Mouse (Mus musculus): ENCODE measurements around the gene Nim1k.

The Nim1k gene

DNA sequence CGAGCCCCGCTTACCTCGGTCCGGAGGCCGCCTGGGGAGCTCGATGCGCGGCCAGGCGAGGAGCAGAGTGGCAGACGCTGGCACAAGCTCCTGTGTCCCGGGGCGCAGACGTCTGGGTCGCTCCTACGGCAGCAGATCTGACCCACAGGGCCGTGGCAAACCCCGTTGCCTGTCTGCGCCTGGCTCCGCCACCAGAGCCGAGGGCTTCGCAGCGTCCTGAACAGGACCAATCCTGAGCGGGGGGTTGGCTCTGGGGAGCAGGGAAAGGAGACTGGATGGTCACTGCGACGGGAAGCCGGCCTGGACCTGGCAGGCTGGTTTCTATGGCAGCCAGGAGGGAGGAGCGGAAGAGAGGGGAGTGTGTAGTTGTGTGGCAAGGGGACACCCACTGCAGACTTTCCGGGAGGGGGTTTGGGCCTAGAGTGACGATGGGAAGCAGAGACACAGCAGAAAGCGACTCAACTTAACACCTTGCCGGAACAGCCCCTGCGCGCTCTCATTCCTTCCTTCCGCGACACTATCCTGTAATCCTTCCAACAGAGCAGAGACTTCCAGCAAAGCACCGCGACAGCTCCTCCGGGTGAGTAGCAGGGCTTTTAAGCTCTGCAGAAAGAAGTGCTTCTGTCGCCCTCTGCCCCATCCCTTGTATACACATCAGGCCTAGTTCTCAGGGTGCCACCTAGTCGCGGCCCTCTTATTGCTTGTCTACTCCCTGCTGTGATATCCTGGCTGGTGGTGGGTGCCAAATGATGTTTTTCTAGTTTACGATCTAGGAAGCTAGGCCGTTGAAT is at the start of gene Nim1k:
TSS of gene Nim1k (minus strand) at position 202 of the 791 bp plus-strand sequence.
- DNase-seq (ENCODE audit: low read depth), result no peak

DNA sequence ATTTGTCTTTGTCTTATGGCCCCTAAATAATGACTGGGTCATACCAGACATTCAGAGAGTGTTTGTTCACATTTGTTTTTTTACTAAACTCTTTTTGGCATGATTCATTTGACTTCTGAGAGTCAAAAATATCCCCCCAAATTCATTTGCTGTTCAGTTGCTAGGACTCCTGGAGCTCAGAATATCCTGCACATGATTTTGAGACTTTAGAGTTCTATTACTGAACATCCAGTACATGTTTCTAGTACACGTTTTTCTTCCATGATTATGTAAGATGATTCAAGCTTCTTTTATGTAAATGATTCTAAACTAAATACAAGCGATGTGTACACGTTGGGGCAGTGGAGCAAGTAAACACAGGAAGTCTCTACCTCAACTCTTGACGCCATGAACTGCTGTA is 42.0 kb upstream of the Nim1k start:
- DNase-seq (ENCODE audit: low read depth), result no peak

DNA sequence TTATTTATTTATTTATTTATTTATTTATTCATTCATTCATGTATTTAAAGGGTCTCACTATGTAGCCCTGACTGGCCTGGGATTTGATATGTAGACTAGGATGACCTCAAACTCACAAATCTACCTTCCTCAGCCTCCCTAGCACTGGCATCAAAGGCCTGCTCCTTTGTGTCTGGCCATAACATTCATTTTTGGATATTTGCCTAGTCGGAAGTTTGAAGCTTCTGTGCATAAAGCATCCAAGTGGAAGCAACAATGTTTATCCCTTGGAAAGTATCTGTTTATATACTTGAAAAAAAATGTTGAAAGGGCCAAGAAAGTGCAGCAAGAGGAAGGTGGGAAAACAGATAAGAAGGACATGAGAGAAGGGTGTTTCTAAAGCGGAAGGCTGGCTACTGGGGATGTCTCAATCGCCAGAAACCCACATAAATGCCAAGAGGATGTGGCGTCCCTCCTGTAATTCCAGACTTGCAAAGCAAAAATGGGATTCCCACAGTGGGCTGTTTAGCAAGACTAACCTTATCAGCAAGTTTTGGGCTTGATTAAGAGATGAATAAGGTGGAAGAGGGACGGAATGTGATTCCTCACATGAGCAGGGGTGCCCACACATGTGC is 37.2 kb upstream of the Nim1k start:
- no peak for DNase-seq (ENCODE audit: low read depth)

DNA sequence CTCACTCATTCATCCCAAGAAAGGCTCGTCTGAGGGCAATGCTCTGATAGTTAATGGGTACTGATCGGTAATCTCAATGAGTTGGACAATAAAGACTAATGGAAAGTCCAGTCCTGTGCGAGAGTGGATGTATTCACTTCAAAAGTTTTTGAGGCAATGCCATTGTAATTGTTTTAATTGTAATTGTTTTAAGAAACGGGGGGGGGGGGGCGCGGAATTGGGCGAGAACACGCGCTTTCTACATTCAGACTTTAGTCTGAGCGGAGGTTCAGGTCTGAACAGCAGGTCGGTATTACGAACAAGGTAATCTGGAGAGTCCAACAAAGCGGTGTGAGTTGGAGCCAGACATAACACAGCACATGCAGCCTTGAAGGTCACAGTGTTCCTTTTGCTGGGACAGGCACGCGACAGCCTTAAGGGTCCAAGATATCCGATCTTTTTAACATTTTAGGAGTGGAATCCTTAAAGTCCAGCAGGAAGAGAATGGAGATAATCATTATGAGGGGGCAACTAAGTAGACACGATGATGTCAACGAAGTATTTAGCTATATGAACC is 36.0 kb upstream of the Nim1k start:
- DNase-seq (ENCODE audit: low read depth), result no peak

DNA sequence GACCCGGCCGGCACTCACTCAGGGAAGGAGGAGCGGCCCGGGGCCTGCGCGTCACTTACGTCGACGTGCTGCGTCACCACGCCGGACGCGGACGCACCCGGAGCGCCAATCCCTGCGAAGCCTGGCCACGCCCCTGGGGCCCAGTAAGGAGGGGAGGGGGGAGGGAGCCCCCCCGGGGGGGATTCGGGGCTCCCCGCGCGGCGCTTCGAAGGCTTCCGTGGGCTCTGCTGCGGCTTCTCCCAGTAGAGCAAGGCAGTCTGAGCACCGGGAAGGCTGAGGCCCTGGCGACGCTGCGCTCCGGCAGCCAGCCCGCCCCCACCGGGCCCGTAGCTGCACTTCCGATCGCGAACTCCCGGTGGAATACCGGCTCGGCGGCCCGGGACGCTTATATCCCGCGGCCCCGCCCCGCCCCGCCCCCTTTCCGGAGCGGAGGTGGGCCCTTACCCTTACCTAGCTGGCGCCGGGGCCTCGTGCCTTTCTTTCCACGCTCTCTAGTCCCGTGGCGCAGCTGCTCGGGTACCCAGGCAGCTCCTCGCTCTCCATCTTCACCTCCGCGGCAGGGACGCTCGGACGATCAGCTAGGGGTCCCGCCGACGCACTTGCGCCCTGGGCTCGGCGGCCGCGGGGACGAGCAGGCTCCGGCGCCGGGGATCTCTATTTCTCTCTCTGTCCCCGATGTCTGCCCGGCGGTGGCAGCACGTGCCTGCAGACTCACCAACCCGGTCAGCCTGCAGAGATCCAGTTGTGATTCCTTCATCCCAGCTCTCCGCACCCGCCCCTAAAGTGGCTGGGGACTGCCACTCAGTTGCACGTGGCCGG is 35.3 kb upstream of the Nim1k start, which contains the start of gene Zfp131:
TSS of gene Zfp131 (minus strand) at position 129 of the 819 bp plus-strand sequence.
- peak; percentile 85 for DNase-seq (ENCODE audit: low read depth)

DNA sequence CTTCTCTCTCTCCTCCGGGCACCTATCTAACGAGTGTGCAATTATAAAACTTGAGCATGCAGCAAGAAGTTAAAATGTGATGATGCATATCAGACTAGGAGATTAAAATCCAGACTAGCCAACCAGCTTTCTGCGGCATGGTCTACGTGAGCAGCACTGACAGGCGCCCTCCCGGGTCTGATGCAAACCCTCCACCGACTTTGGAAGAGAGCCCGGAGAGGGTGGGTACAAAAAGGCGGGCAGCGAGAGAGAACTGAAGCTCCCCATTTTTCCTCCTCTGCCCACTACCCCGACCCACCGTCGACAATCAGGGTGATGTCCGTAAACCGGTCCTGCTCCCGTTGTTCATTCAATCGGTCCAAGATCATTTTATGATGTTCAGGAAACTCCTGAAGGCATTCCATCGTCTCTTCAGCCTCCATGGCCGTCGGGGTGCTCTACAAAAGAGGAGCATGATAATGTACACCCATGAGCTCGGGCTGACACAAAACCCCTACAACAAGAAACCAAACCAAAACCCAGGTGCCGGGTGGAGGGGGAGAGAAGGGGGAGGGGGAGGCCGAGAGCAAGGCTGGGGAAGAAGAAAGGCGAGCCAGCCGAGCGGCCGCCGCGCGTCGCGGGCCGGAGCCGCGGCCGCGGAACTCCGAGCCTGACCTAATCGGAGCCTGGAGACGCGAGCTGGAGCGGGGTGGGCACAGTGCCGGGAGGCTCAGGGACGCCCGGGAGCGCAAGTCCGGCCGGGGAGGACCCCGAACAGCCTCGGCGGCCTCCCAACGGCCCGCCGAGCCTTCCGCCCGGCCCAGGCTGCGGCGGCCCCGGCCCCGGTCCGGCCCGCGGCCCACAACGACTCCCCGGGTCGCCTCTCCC is 34.4 kb upstream of the Nim1k start:
- DNase-seq (ENCODE audit: low read depth), result peak; percentile 48

DNA sequence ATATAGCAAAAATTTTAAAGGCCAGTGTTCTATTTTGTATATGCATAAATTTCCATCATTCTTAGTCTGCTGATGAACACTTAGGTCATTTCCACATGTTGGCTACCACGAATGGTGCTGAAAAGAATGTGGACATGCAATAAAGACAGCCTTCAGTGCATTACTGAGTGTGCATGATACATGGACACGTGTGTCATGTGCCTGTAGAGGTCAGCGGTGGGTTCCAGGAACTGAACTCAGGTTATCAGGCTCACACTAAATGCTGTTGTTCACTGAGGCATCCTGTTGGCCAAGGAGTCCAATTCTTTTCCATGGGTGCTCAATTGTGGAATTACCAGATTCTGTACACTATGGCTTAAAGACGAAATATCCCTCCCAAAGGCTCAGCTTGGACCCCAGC is 27.9 kb upstream of the Nim1k start:
- DNase-seq (ENCODE audit: low read depth), result no peak

DNA sequence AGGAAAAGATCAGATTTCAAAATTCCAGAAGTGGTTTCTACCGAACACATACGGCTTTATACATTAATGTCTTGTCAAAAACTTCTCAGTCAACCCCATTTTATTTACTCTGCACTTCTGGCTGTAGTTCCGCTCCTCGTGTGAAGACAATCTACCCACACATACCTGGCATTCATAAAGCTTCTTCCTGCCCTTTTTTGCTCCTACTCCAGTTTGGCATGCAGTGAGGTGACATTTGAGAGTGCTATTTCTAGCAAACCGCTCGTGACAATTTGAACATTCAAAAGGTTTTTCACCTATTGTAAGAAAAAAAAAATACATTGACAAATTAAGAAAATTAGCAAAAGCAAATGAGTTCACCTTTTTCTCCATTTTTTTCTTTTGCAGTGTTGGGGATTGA is 12.9 kb upstream of the Nim1k start:
- no peak for DNase-seq (ENCODE audit: low read depth)

DNA sequence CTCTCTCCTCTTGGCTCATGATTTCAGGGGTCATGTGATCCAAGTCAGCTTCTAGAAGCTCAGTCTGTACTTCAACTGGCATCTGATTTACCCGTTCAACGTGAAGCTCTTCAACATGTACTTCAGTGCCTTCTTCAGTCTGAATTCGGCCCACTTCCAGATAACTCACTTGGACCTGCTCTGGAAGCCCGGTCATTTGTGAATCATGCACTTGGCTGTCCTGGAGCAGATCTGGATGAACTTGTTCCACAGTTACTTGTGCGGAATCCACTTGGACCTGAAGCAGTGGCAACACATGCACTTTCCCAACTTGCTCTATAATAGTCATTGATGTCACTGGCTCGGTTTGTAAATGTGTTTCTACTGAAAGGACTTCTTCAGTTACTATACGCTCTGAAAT is 10.8 kb upstream of the Nim1k start:
- DNase-seq (ENCODE audit: low read depth), result no peak

DNA sequence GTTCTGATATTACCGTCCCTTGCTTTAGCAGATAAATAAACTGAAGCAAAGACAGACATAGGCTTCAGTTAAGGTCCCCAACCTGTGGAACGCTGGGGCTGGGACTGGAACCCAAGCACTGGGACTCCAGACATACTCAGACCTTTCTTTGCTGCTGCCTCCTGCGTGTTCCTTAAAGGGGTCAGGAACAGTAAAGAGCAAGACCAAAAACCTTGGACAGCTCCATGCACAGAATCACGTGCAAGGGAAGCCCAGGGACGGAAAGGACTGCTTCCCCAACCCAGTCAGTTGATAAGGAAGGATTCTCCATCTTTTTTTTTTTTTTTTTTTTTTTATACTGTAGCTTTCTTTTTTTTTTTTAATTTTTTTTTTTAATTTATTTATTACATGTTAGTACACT is 1.1 kb upstream of the Nim1k start:
- no peak for DNase-seq (ENCODE audit: low read depth)

DNA sequence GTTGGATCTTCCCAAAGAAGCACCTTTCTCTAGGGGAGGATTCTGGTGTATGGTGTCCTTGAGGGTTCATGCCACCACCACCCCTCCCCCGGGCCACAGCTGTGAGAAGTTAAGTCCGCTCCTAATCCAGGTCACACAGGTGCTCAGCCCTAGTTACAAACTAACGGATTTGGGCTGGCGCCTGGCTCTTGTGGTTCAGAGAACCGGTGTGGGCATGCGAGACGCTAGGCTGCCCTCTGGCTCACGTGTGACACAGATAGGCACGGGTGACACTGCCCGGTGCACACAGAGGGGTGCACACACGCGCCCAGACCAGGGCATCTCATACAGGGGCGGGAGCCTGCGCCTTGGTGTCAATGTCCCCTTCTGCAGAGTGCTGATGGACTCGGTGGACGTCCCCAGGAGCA is 538 bp downstream of the Nim1k start:
- DNase-seq (ENCODE audit: low read depth), result no peak

DNA sequence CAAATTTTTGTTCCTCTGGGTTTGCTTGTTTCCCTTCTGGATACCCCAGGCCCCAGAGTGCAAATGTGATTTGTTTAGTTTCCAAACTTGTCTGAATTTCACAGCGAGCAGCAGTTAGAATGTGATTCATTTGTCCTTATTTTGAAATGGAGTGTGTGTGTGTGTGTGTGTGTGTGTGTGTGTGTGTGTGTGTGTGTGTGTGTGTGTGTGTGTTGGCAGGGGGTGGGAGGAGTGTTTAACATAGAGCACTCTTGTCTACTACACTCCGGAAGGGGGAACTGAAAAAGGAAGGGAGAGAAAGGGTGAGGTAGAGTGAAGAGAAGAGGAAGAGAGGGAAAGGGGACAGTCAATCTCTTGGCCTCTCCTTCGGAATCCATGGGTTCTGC is 1.1 kb downstream of the Nim1k start:
- DNase-seq (ENCODE audit: low read depth), result no peak

DNA sequence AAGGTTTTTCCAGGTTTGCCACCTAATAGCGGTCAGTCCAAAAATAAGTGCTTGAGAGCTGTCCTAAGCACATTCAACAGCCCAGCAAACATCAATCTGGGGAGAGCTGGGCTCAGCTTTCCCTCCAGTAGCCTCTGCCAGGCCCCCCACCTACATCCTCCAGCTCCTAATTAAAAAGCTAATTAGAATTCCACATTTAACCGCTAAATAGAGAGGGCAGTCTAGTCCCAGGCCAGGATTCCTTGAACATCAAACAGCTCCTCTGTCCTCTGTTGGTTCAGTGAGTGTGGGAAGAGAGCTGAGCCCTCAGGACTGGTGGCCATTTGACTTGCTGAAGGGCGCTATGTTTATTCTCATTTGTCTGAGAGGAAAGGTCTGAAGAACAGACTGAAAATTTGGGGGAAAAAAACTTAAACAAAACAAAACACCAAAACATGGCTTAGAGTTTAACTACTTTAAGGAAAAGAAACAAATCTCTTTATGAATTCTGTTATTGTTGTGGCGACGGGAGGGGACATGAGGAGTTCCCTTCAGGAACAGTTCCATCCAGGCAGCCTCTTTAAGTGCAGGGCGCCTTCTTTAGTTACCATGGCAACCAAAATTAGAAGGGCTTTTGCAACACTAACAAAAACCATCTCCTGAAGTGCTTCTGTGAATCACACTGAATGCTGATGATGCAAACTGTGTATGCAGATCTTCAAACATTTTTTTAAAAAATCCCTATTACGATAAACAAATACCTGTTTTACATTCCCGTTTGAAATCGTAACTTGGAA is 1.6 kb downstream of the Nim1k start:
- no peak for DNase-seq (ENCODE audit: low read depth)

DNA sequence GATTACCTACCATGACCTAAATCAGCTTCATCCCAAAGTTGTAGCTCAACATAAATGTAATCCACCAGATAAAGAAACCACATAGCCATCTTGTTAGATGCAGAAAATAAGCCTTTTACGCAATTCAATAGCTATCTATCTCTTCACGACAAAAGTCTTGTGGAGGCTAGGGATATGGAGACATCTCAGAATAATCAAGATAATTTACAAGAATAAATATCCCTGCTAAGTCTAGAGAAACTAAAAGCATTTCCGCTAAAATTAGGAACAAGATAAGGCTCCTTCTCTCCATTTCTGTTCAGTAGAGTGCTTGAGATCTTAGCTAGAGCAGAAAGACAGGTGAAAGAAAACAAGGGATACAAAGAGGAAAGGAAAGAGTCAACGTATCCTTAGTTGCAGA is 8.8 kb downstream of the Nim1k start:
- DNase-seq (ENCODE audit: low read depth), result no peak

DNA sequence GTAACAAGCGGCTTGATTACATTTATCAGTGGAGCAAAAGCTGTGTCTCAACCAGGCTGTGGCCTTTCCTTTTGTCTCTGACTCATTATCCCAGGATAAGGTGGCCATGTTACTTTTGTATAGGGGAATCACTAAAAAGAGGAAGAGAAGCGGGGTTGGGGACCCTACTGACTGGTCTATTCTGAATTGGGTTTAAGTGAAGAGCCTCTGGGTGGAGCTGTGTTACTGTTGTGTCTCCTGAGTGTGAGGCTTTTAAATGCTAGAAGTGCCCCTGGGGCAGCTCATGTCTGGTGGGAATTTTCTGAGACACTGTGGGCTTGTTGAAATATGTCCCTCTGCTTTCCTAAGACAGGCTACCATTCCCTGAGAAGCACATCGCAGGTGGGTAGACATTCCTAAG is 12.2 kb downstream of the Nim1k start:
- DNase-seq (ENCODE audit: low read depth), result no peak

DNA sequence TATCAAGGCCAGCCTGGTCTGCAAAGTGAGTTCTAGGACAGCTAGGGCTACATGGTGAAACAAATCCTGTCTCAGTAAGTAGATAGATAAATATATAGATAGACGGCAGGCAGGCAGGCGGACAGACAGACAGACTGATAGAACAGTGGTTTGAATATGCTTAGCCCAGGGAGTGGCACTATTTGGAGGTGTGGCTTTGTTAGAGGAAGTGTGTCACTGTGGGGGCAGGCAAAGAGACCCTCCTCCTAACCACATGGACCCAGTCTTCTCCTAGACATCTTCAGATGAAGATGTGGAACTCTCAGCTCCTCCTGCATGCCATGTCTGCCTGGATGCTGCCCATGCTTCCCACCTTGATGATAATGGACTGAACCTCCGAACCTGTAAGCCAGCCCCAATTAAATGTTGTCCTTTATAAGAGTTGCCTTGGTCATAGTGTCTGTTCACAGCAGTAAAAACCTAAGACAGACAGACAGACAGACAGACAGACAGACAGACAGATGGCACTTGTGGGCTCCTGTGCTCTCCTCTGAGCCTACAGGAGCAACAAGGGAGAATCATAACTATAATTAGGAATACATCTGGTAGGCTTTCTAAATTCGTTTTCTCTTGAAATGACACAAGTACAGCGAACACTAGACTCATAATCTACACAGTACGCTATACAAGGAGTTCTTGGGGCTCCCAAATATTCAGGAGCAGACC is 12.8 kb downstream of the Nim1k start:
- DNase-seq (ENCODE audit: low read depth), result no peak

DNA sequence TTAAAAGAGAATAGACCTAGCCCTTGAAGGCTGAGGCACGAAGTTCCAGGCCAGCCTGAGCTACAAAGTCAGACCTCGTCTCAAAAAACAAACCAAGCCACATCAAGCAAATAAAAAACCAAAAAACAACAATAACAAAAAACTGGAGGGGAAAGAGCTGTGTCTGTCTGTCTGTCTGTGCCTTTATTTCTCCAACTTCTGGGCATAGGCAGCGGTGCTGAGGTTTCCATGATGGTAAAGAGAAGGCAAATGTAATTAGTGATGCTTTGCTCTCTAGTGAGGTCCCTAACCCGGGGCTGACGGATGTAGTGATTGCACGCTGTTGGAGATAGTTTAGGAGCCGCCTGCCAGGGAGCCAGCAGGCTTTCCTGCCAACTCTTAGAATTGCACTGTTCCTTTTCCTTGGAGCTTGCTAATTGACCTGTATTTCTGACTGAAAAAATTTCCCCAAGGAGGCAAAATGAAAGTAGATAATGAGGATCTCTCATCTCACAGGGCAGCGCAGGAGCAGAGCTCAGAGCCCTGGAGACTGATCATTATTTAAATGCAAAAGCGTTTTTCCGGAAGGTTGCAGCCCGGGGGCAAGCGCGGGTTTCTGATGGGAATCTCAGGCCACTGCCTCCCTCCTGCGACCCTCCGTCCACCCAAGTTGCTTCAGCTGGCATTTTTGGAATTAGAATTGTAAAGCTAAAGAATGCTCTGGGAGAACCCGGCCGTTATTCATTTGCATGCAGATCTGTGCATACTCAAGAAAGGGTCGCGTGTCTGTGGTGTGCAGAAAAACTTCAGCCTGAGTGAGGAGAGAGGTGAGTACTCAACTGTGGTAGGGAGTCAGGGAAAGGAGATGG is 14.1 kb downstream of the Nim1k start:
- no peak for DNase-seq (ENCODE audit: low read depth)

DNA sequence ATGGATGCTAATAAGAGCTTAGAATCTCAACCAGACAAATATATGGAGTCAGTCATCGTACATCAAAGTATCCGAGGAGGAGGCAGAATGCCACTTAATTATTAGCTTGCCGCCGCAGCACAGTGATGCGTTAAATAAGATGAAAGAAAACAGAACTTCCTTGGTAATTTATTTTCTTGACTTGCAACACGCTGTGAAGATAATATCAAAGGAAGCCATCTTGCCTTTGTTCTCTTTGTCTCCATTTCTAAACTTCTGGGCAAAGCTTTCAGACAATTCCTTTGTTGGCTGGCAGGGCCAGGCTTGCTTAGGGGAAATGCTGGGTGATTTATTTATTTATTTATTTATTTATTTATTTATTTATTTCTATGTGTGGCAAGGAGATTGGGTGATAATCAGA is 24.2 kb downstream of the Nim1k start:
- DNase-seq (ENCODE audit: low read depth), result no peak

DNA sequence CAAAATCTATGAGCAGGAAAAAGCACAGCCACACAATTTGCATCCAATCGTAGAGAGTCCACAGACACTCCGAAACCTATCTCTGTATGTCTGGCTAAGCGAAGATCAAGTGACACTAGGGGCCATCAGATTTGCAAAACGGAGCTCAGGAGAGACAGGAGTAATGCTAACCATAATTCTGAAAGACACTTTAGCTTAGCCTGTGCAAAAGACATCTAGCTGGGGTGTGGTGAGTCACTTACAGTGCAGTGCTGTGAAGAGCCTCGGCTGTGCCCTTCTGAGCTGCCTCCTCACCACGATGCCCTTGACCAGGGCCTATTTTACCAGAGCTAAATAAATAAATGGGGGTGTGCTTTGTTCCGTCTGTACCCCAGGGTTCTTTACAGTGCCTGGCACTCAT is 26.3 kb downstream of the Nim1k start:
- DNase-seq (ENCODE audit: low read depth), result no peak
